Mouse (Mus musculus) megakaryocyte, embryonic 14.5 days (primary cell): ENCODE data around the gene Cdc25a. TPM values are rescaled to one million over a fixed set of nuclear protein-coding genes. Genes with fewer than 3 reads are reported as not detected.
A peak's percentile ranks its signal among the peaks of the same experiment; 100 is the strongest.

Source experiments
- H3K27me3 ChIP-seq: replicated peaks from 2 replicates; pipeline ENCODE3; 2012; ENCODE audit warnings: inconsistent platforms
- H3K36me3 ChIP-seq: replicated peaks from 2 replicates; pipeline ENCODE3; 2012; ENCODE audit warnings: low read length, inconsistent platforms, mixed read lengths
- H3K4me1 ChIP-seq: 2 replicates; pipeline ENCODE4 v1.6.1; 2012; ENCODE audit warnings: inconsistent platforms
- H3K4me3 ChIP-seq: replicated peaks from 2 replicates; pipeline ENCODE3; 2012; ENCODE audit warnings: moderate library complexity, mild to moderate bottlenecking, inconsistent platforms
- H3K9me3 ChIP-seq: 2 replicates; pipeline ENCODE4 v1.6.1; 2012; ENCODE audit warnings: inconsistent platforms
- FLI1 ChIP-seq: IDR thresholded peaks from 2 replicates; pipeline ENCODE4 v1.6.1; 2012; ENCODE audit warnings: low read length, inconsistent platforms, mixed read lengths
- GATA1 ChIP-seq: IDR thresholded peaks from 3 replicates; pipeline ENCODE4 v1.6.1; 2012; ENCODE audit warnings: mixed read lengths, low read length, inconsistent platforms, borderline replicate concordance
- polyA plus RNA-seq: library from polyadenylated mRNA; stranded (reverse); fragments of >175 nt; gene quantifications from 2 replicates; pipeline ENCODE4 v1.2.3, GENCODE M21; 2012; ENCODE audit warnings: low replicate concordance; ENCODE audit not compliant: insufficient read depth

Cdc25a gene
- polyA plus RNA-seq, 1 experiment = 15.0 TPM

DNA sequence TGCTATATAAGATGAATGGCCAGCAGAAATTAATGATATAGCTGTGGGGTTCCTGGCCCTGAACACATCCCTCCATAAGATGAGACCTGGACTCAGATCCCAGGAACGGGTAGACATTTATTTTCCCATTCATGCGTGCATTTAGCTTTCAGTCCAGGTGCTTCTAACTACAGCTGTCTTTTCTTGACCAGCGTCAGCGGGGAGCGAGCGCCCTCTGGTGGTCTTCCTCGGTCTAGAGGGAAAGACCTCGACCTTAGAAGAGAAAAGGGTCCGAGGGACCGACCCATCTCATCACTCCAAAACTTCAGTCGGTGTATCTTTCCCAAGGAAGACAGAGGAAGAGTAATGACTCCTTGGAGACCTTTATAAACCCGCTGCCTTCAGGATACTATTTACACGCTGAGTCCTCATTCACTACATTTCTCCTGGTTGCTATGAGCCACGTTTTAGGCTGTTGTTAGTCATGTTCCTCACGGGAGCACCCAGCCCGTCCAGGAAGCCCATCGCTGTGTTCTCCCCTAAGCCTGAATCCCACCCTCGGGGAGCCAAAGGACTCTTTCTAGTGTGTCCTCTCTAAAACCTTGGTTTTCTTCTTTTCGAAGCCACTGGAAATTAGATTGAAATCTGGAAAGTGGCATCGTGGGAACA lies 12.9 kb upstream of the Cdc25a start:
- H3K27me3 ChIP-seq = peaks cover 16% of the 10 kb centered on the region
- no peaks in the 10 kb centered on the region for H3K9me3 ChIP-seq
- H3K4me1 ChIP-seq = peaks cover 26% of the 10 kb centered on the region
- peak overlapping the region; percentile 88 for H3K4me3 ChIP-seq
- TF ChIP-seq GATA1 = no peak
- TF ChIP-seq FLI1 = no peak
- H3K36me3 ChIP-seq = no peaks in the 10 kb centered on the region

DNA sequence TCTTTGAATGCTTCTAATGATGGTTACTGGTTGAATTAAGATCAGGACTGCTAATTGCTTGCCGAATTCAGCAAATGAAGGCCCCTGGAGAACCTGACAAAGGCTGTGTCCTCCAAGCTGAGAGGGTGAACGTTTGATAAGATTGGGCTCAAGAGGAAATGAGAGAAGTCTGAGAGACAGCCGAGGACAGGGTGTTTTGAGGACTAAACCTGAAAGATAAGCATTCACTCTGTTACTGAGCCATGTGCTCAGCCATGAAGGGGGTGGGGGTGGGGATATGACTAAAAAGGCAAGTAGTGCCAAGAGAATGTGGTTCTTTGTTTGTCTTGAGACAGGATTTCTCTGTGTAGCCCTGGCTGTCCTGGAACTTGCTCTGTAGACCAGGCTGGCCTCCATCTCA lies 12.3 kb upstream of the Cdc25a start:
- TF ChIP-seq FLI1 = no peak
- TF ChIP-seq GATA1 = no peak
- Histone ChIP-seq H3K9me3 (no peaks in the 10 kb centered on the region), H3K27me3 (peaks cover 16% of the 10 kb centered on the region), H3K4me1 (peaks cover 26% of the 10 kb centered on the region), H3K4me3 (peak overlapping the region; percentile 88), H3K36me3 (no peaks in the 10 kb centered on the region)

DNA sequence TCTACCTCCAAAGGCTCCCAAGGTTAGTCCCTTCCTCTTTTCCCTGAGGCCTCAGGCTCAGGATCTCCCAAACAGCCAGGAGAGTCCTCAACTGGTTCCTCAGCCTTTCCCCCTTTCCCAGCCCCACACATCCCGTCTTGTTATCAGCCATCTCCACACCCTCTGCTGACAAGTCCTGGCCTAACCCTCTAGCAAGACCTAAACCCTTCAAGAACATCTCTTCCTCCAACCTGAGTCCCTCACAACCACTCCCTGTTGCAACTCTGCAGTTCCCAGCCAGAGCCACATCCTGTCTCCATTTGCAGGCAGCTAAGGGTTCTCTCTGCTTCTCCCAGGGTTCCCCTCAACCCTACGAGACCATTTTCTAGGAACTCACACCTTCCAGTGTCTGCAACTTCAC lies 9.2 kb upstream of the Cdc25a start:
- H3K9me3 ChIP-seq = no peaks in the 10 kb centered on the region
- no peak overlapping the region for H3K4me3 ChIP-seq
- H3K27me3 ChIP-seq = peaks cover 8% of the 10 kb centered on the region
- no peak for TF ChIP-seq GATA1
- TF ChIP-seq FLI1 = no peak
- no peaks in the 10 kb centered on the region for H3K36me3 ChIP-seq
- peaks cover 33% of the 10 kb centered on the region for H3K4me1 ChIP-seq

DNA sequence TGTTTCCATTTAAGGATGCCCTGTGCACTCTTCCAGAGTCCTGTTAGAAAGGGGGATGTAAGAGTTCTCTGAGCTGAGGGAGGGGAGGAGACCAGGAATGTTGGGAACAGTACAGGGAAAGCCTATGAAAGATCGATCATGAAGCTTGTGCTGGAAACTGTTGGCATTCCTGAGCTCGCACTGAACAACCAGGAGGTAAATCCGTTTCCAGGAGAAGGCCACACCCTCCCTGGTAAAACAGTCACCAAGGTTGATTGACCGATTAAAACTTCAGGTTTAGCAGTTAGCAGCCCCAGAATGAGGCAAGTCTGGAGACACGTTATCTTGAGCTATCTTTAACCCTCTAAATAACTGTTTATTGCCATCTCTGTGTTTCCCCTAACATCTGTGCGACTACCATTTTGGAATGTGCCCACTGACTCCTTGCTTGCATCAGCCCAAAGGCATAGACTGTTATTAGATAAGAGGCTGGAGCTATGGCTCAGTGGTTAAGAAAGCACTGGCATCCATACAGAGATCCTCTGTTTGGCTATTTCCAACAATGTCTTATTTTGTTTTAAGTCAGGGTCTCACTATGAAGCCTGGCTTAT lies 4.3 kb upstream of the Cdc25a start:
- Histone ChIP-seq H3K4me3 (no peak overlapping the region), H3K27me3 (peaks cover 2% of the 10 kb centered on the region), H3K9me3 (no peaks in the 10 kb centered on the region), H3K4me1 (peaks cover 19% of the 10 kb centered on the region), H3K36me3 (no peaks in the 10 kb centered on the region)
- TF ChIP-seq FLI1 (no peak), GATA1 (no peak)

DNA sequence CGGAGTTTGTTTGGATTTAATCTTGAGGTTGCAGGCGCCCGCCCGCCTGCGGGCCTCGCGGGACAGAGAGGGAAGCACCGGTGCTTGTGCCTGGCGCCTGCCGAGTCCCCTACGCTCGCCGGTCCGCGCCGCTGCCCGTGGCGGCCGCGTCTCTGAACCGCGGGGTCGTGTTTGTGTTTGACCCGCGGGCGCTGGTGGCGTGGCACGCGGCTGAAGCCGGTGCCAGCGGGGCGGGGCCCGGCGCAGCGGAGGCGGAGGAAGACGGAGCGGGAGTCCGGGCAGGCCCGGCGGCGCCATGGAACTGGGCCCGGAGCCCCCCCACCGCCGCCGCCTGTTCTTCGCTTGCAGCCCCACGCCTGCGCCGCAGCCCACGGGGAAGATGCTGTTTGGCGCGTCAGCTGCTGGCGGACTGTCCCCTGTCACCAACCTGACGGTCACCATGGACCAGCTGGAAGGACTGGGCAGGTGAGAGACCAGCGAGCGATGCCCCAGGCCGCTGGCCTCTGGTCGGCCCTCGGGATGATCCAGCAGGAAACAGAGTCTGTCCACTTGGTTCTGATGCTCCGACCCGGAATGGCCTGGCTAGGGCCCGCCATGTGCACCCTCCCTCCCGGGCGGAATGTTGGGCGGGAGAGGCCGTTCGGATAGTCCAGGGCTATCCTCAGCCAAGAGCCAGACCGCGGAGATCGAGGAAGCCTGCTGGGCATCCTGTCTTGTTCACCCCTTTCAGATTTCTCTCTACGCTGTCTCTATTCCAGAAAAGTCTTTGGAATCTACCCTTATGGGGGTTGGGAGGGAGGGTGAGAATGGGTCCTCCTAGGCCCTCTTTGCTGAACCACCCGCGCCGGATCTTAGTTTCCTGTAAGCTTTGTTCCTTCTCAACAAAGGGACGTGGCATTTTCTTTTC lies 569 bp downstream of the Cdc25a start:
- peak overlapping the region; percentile 96 for H3K4me3 ChIP-seq
- no peaks in the 10 kb centered on the region for H3K27me3 ChIP-seq
- no peaks in the 10 kb centered on the region for H3K9me3 ChIP-seq
- TF ChIP-seq GATA1 = no peak
- TF ChIP-seq FLI1 = no peak
- peaks cover 28% of the 10 kb centered on the region for H3K4me1 ChIP-seq
- H3K36me3 ChIP-seq = peaks cover 32% of the 10 kb centered on the region

DNA sequence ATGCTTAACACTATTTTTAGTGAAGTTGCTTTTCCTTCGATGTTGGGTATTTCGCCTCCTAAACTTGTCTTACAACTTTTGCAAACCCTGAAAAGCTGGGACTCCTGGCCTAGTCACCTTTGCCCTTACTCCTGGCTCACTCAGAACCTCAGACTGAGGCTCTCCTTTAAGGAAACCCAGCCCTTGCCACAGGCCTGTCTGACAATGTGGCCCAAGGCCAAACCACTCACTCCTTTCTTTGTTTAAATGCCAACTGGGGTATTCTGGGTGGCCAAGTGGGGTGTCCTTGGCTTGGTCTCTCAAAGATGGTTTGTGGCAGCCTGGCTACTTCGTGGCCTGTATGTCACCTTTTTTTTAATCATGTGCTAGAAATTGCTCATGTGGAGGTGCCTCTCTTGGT lies 1.4 kb downstream of the Cdc25a start:
- no peaks in the 10 kb centered on the region for H3K9me3 ChIP-seq
- no peaks in the 10 kb centered on the region for H3K27me3 ChIP-seq
- H3K36me3 ChIP-seq = peaks cover 40% of the 10 kb centered on the region
- H3K4me1 ChIP-seq = peaks cover 24% of the 10 kb centered on the region
- H3K4me3 ChIP-seq = peak overlapping the region; percentile 96
- TF ChIP-seq GATA1 = no peak
- TF ChIP-seq FLI1 = no peak

DNA sequence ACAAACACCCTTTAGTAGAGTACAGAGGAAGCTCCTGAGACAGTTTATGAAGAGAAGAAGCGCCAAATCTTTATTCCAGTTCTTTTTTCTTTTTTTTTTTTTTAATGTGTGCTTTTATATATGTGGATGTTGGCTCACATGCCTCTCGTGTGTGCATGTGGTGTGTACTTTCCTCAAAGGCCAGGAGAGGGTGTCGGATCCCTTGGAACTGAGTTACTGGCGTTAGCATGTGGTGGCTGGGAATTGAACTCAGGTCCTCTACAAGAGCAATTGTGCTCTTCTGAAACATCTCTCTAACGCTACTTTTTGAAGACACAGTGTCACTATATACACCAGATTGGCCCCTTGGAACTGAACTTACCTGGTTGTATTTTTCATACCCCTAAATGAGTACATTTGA lies 2.3 kb downstream of the Cdc25a start:
- Histone ChIP-seq H3K27me3 (no peaks in the 10 kb centered on the region), H3K4me3 (peak overlapping the region; percentile 96), H3K4me1 (peaks cover 24% of the 10 kb centered on the region), H3K36me3 (peaks cover 49% of the 10 kb centered on the region), H3K9me3 (no peaks in the 10 kb centered on the region)
- TF ChIP-seq GATA1 (no peak), FLI1 (no peak)

DNA sequence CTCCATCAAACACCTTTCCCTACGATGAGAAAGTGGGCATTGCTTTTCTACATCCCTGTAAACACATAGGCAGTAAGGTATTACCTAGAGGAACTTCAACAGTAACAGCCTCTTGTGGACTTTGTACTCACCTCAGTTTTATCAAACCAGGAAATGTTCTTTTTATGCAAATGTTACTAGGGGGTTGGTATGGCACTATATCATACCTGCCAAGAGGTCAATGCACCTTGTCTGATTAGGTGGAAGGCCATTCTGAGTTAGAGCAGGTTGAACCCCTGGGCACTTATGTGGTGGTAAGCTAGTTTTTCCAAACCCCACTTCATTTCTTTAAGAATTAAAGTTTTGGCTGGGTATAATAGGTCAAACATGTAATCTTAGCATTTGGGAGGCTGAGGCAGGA lies 3.9 kb downstream of the Cdc25a start:
- Histone ChIP-seq H3K4me1 (peaks cover 24% of the 10 kb centered on the region), H3K4me3 (no peak overlapping the region), H3K27me3 (no peaks in the 10 kb centered on the region), H3K36me3 (peaks cover 66% of the 10 kb centered on the region), H3K9me3 (no peaks in the 10 kb centered on the region)
- no peak for TF ChIP-seq FLI1
- TF ChIP-seq GATA1 = no peak

DNA sequence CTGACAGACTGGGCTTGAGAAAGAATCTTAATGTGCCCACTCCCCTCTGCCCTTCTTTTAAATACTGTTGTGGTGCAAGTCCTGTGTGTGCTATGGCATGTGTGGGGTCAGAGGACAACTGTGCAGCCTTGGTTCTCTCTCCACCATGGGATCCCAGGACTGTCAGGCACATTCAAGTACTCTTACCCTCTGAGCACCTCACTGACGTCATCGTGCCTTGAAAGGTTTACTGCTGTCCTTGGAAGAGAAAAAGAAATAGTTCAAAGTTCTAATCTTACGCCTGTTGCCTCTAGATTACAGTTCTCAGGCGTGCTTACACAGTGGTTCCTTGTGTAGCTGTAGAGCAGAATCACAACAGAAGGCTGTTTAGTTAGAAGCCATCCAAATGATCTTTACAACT lies 10.9 kb downstream of the Cdc25a start:
- TF ChIP-seq GATA1 (no peak), FLI1 (no peak)
- Histone ChIP-seq H3K27me3 (no peaks in the 10 kb centered on the region), H3K36me3 (peaks cover 100% of the 10 kb centered on the region), H3K9me3 (no peaks in the 10 kb centered on the region), H3K4me1 (0 out of 2 replicates have a peak, but pooled peaks cover 5% of the 10 kb centered on the region), H3K4me3 (no peak overlapping the region)

DNA sequence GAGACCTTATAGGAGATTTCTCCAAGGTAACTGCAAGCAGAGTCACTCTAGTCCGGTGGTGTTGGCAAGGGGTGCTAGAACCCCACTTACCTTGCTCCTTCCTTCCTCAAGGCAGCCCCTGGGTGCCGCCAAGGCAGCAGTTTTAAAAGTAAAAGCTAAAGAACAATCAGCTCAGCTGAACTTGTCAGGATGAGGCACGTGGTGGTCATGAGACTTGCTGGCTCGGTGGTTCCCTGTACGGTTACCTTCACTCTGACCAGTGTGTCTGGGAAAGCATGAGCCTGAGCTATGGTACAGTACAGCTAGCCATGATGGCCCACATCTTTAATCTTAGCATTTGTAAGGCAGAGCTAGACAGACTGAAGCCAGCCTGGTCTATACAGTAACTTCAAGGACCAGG lies 11.9 kb downstream of the Cdc25a start:
- Histone ChIP-seq H3K4me3 (no peak overlapping the region), H3K27me3 (no peaks in the 10 kb centered on the region), H3K9me3 (no peaks in the 10 kb centered on the region), H3K36me3 (peaks cover 100% of the 10 kb centered on the region), H3K4me1 (0 out of 2 replicates have a peak, but pooled peaks cover 5% of the 10 kb centered on the region)
- no peak for TF ChIP-seq FLI1
- no peak for TF ChIP-seq GATA1
